Mouse (Mus musculus): ENCODE measurements around the gene Gm10226.
"Not testable (repeated sequence)": the region's sequence is repeated elsewhere in the genome, so short reads cannot be mapped to it uniquely, and the experiment has no call there.

Gm10226 gene

GRCm38 (mm10) chr17:21691560-21691959 lies at the start of gene Gm10226:
Gene Gm10226 (plus strand): TSS chr17:21691860.
- no peak for DNase-seq (ENCODE audit: low spot score in 2 of 2)

- DNase-seq (ENCODE audit: low spot score in 2 of 2): no peak
Measured at GRCm38 (mm10) chr17:21648791-21649190, 42.9 kb upstream of the Gm10226 start.

GRCm38 (mm10) chr17:21649936-21650335 lies 41.7 kb upstream of the Gm10226 start:
- DNase-seq (ENCODE audit: low spot score in 2 of 2): no peak

- DNase-seq (ENCODE audit: low spot score in 2 of 2): peak; percentile 82 to 88
Measured at GRCm38 (mm10) chr17:21650364-21650907, 41.2 kb upstream of the Gm10226 start, which contains the start of gene Zfp983. Gene Zfp983 (plus strand): TSS chr17:21650624.

- not testable (repeated sequence) for DNase-seq (ENCODE audit: low spot score in 2 of 2)
Measured at GRCm38 (mm10) chr17:21678826-21679225, 12.8 kb upstream of the Gm10226 start.

- DNase-seq (ENCODE audit: low spot score in 2 of 2): peak; percentile 84 to 91
Measured at GRCm38 (mm10) chr17:21679273-21680018, 12.2 kb upstream of the Gm10226 start.

DNA sequence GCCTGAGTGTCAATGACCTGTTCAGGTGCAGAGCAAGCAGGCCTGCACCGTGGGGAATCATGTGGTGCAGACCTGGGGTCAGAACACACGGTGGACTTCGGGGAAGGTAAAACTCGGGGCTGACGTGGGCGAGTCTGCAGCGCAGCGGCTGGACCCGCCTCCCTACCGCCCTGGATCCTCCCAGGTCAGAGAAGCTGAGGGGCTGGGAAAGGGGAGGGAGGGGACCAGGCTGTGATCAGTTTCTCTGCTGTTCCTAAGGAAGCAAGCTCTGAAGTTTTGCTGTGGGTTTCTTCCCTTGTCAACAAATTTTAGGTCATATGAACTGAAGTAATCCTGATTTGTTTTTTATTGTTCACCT lies 11.7 kb upstream of the Gm10226 start:
- not testable (repeated sequence) for DNase-seq (ENCODE audit: low spot score in 2 of 2)

DNA sequence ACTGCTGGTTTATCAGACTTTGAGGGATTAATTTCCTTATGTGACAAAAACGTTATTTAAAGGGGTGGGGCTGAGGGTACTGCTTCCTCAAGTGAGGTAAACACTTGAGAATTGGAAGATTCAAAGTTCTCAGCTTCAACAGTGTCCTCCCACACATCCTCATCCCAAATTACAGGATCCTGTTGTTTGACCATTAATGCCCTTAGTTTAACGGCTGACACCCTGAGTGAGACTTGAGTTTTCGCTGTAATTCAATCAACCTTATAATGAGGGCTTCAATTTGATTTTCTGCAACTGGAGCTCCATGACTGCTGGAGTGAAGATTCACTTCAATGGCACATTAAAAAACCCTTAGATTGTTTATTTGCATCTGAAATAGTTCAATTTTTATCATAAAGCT lies 1.7 kb downstream of the Gm10226 start:
- no peak for DNase-seq (ENCODE audit: low spot score in 2 of 2)

DNA sequence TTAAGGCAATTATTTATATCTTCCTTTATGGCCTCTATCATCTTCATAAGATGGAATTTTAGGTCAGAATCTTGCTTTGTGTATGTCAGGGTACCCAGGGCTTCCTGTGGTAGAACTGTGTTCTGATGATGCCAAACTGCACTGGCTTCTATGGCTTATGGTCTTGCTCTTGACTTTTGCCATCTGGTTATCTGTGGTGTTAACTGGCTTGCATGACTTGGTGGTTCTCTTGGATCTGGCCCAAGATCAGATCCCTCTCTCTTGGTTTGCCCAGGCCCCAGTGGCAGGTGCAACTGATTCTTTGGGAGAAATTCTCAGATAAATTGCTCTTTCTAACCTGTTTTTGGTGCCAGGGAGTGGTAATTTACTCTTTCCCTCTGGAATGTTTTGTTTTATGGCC lies 4.4 kb downstream of the Gm10226 start:
- no peak for DNase-seq (ENCODE audit: low spot score in 2 of 2)

DNA sequence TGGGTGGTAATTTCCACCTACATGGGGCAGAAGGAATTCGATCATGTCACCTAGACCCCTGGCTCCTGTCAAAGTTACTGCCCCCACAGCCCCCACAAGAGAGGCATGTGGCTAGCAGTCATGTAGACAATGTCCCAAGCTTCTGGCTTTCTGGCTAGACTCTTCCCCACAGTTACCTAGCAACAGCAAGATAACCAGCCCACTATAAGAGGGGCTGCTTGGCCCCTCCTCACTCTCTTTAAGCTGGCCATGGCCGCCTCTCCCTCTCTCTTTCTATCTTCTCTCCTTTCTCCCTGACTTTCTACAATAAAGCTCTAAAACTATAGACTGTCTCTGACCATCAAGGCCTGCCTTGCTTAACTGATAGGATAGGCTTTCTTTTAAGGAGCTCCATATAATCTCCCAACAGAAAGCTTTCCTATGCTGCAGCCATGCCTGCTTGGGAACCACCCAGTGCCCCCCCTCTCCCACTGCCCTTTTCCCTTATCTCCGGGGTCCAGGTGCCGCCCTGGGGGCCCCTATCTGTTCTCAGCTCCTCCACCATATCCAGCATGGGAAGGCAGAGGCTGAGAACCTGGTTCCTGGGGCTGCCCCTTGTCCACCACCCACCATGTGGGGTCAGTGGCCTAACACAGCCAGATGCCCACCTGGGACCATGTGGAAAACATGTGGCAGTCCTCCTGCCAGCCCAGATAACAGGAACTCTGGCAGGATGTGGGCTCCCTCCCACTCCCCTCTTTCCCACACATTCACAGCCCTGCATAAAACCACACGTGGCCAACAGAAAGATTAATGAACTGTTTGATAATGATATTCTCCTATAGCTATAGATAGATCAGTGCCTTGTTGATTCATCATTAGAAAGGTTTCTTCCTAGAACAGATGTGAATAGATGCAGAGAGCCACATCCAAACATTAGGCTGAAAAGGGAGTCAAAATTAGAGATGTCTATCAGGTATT lies 10.9 kb downstream of the Gm10226 start:
- no peak for DNase-seq (ENCODE audit: low spot score in 2 of 2)

DNA sequence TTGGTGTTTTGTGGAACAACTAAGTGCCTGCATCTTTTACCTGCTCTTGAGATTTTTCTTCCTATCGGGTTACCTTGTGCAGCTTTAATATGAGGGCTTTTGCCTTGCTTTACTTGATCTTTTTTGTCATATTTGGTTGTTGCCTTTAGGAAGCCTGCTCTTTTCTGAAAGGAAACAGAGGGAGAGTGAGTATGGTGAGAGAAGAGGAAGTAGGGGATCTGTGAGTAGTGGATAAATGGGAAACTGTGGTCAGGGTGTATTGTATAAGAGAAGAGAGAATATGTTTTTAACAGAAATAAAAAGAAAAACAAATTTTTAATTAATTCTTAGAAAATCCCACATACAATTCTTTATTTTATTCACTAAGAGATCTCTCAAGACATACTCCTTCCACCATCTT lies 11.8 kb downstream of the Gm10226 start:
- DNase-seq (ENCODE audit: low spot score in 2 of 2): no peak

- peak; percentile 87 to 92 for DNase-seq (ENCODE audit: low spot score in 2 of 2)
Measured at GRCm38 (mm10) chr17:21707343-21707996, 15.8 kb downstream of the Gm10226 start, which contains the start of gene Zfp760. Gene Zfp760 (plus strand): TSS chr17:21707741.

GRCm38 (mm10) chr17:21708401-21708800 lies 16.7 kb downstream of the Gm10226 start:
- no peak for DNase-seq (ENCODE audit: low spot score in 2 of 2)

GRCm38 (mm10) chr17:21730495-21730894 lies 38.8 kb downstream of the Gm10226 start, which contains the start of gene Zfp229:
Gene Zfp229 (plus strand): TSS chr17:21730795.
- DNase-seq (ENCODE audit: low spot score in 2 of 2): not testable (repeated sequence)

- no peak for DNase-seq (ENCODE audit: low spot score in 2 of 2)
Measured at GRCm38 (mm10) chr17:21733049-21733448, 41.4 kb downstream of the Gm10226 start.

DNA sequence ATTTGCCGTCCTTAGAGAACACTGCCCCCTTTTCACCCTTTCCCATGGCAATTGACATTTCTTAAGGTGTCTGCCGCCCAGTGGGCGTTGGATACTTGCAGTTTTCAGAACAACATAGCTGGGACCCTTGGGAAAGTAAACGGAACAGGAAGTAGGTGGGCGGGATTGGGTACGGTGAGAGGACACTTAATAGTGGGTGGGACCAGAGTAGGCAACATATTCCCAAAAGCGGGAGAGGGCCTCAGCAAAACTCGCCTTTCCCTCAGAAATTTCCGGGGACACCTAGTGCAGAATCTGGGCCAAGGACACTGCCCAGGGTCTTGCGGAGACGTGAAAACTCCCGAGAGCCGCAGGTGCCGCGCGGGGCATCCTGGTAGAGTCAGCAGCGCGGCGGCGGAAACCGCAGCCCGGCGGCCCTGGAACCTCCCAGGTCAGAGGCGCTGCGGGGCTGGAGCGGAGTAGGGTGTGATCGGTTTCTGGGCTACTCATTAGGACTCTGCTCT lies 41.9 kb downstream of the Gm10226 start:
- DNase-seq (ENCODE audit: low spot score in 2 of 2): peak; percentile 75 to 77
